Mouse (Mus musculus) heart, embryonic 10.5 days (tissue): ENCODE measurements around the gene Rnf130. TPM values are rescaled to one million over a fixed set of nuclear protein-coding genes. Genes with fewer than 3 reads are reported as not detected.
"Not testable (repeated sequence)": the region's sequence is repeated elsewhere in the genome, so short reads cannot be mapped to it uniquely, and the experiment has no call there.

Experiments used
- DNase-seq: peaks from one replicate; pipeline ENCODE4 v3.0.0-alpha.2; 2017; ENCODE audit warnings: low spot score
- H3K27ac ChIP-seq: fragments of 300-500 bp; sonication (generic); 2 replicates; pipeline ENCODE4 v1.5.1; 2016; ENCODE audit warnings: mild to moderate bottlenecking
- H3K27me3 ChIP-seq: fragments of 300-500 bp; sonication (generic); 2 replicates; pipeline ENCODE4 v1.6.1; 2016; ENCODE audit warnings: mild to moderate bottlenecking; ENCODE audit not compliant: poor library complexity, insufficient read depth, severe bottlenecking
- H3K36me3 ChIP-seq: fragments of 300-500 bp; sonication (generic); 2 replicates; pipeline ENCODE4 v1.6.1; 2016; ENCODE audit warnings: mild to moderate bottlenecking, moderate library complexity
- H3K4me1 ChIP-seq: fragments of 300-500 bp; sonication (generic); 2 replicates; pipeline ENCODE4 v1.6.1; 2016; ENCODE audit warnings: mild to moderate bottlenecking
- H3K4me3 ChIP-seq: fragments of 300-500 bp; sonication (generic); 2 replicates; pipeline ENCODE4 v1.5.1; 2016; ENCODE audit warnings: mild to moderate bottlenecking, moderate library complexity
- H3K9me3 ChIP-seq: fragments of 300-500 bp; sonication (generic); 2 replicates; pipeline ENCODE4 v1.6.1; 2016; ENCODE audit warnings: mild to moderate bottlenecking, moderate library complexity
- WGBS: fragments of 180-500 bp; shearing (Covaris S2); methylation state at CpG from one replicate; pipeline ENCODE4 v1.1.7; 2016; 5-methylcytosine and 5-hydroxymethylcytosine counted together
- polyA plus RNA-seq: library from polyadenylated mRNA; unstranded; fragments of >200 nt; fragmentation: Nextera tagmentation; extraction: Ambion mirVana; gene quantifications from 2 replicates; pipeline ENCODE4 v1.2.1, GENCODE M21; 2016

Rnf130 gene
- polyA plus RNA-seq, 1 experiment from 2014 or later, result 31.6 TPM

GRCm38 (mm10) chr11:50100548-50101307, 75.6 kb downstream of the Rnf130 start:
- WGBS, result 87% methylated on average over 2 of the region's 2 CpGs
- Histone ChIP-seq H3K27me3 (no peaks in the 10 kb centered on the region), H3K4me3 (no peak overlapping the region), H3K9me3 (no peaks in the 10 kb centered on the region), H3K27ac (no peak overlapping the region), H3K36me3 (peaks cover 5% of the 10 kb centered on the region; the same call in 1 of the 2 replicates), H3K4me1 (peaks cover 8% of the 10 kb centered on the region)
- no peak for DNase-seq

- H3K27ac ChIP-seq, H3K36me3 ChIP-seq, H3K4me3 ChIP-seq, DNase-seq, H3K27me3 ChIP-seq, H3K9me3 ChIP-seq: not testable (repeated sequence)
- WGBS, result 87% methylated on average over 4 of the region's 4 CpGs
- peaks cover 15% of the 10 kb centered on the region for H3K4me1 ChIP-seq
Observed at GRCm38 (mm10) chr11:50101962-50102361, 76.8 kb downstream of the Rnf130 start.

GRCm38 (mm10) chr11:50104016-50104415, 78.9 kb downstream of the Rnf130 start:
- no peak overlapping the region for H3K4me3 ChIP-seq
- no peak for DNase-seq
- 0 out of 2 replicates have a peak, but pooled peaks cover under 1% of the 10 kb centered on the region for H3K36me3 ChIP-seq
- H3K4me1 ChIP-seq, result peaks cover 19% of the 10 kb centered on the region
- H3K27me3 ChIP-seq, result no peaks in the 10 kb centered on the region
- no peaks in the 10 kb centered on the region for H3K9me3 ChIP-seq
- 0 out of 2 replicates have a peak overlapping the region, but pooled peaks have one; percentile 4 for H3K27ac ChIP-seq
- WGBS, result 46% methylated on average over 6 of the region's 6 CpGs

- WGBS, result 92% methylated on average over 5 of the region's 5 CpGs
Observed at GRCm38 (mm10) chr11:50105237-50105636, 80.1 kb downstream of the Rnf130 start.

GRCm38 (mm10) chr11:50106024-50106423, 80.9 kb downstream of the Rnf130 start:
- H3K36me3 ChIP-seq, result no peaks in the 10 kb centered on the region
- H3K4me1 ChIP-seq, result peaks cover 19% of the 10 kb centered on the region
- WGBS, result 25% methylated on average over 7 of the region's 7 CpGs
- no peak for DNase-seq
- H3K27ac ChIP-seq, result no peak overlapping the region
- no peaks in the 10 kb centered on the region for H3K9me3 ChIP-seq
- no peak overlapping the region for H3K4me3 ChIP-seq
- H3K27me3 ChIP-seq, result no peaks in the 10 kb centered on the region

More at GRCm38 (mm10) chr11:50105237-50105636, 80.1 kb downstream of the Rnf130 start:
- Histone ChIP-seq H3K36me3 (no peaks in the 10 kb centered on the region), H3K9me3 (no peaks in the 10 kb centered on the region), H3K4me3 (no peak overlapping the region), H3K4me1 (peaks cover 19% of the 10 kb centered on the region), H3K27ac (no peak overlapping the region), H3K27me3 (no peaks in the 10 kb centered on the region)
- no peak for DNase-seq

- 74% methylated on average over 8 of the region's 8 CpGs for WGBS
- no peaks in the 10 kb centered on the region for H3K27me3 ChIP-seq
- H3K4me1 ChIP-seq, result peaks cover 15% of the 10 kb centered on the region
- no peaks in the 10 kb centered on the region for H3K36me3 ChIP-seq
- H3K9me3 ChIP-seq, result no peaks in the 10 kb centered on the region
- H3K27ac ChIP-seq, result no peak overlapping the region
- DNase-seq, result peak; percentile 53
- no peak overlapping the region for H3K4me3 ChIP-seq
Observed at GRCm38 (mm10) chr11:50108823-50109244, 83.7 kb downstream of the Rnf130 start.

- 17% methylated on average over 5 of the region's 5 CpGs for WGBS
Observed at GRCm38 (mm10) chr11:50114329-50114728, 89.2 kb downstream of the Rnf130 start.

GRCm38 (mm10) chr11:50122631-50123081, 97.5 kb downstream of the Rnf130 start:
- H3K9me3 ChIP-seq, result no peaks in the 10 kb centered on the region
- no peak for DNase-seq
- no peaks in the 10 kb centered on the region for H3K4me1 ChIP-seq
- 0 out of 2 replicates have a peak, but pooled peaks cover 10% of the 10 kb centered on the region for H3K36me3 ChIP-seq
- H3K27me3 ChIP-seq, result no peaks in the 10 kb centered on the region
- H3K27ac ChIP-seq, result no peak overlapping the region
- whole genome bisulfite sequencing, result 89% methylated on average over 8 of the region's 8 CpGs
- H3K4me3 ChIP-seq, result no peak overlapping the region

More at GRCm38 (mm10) chr11:50114329-50114728, 89.2 kb downstream of the Rnf130 start:
- H3K4me1 ChIP-seq, result no peaks in the 10 kb centered on the region
- H3K36me3 ChIP-seq, result 0 out of 2 replicates have a peak, but pooled peaks cover under 1% of the 10 kb centered on the region
- no peaks in the 10 kb centered on the region for H3K9me3 ChIP-seq
- H3K27ac ChIP-seq, result no peak overlapping the region
- peak; percentile 89 for DNase-seq
- no peak overlapping the region for H3K4me3 ChIP-seq
- no peaks in the 10 kb centered on the region for H3K27me3 ChIP-seq

- Histone ChIP-seq H3K4me3 (peak overlapping the region; percentile 48), H3K4me1 (peaks cover 25% of the 10 kb centered on the region), H3K9me3 (no peaks in the 10 kb centered on the region), H3K27ac (no peak overlapping the region), H3K36me3 (no peaks in the 10 kb centered on the region), H3K27me3 (no peaks in the 10 kb centered on the region)
- no peak for DNase-seq
- 4% methylated on average over 10 of the region's 10 CpGs for WGBS
Observed at GRCm38 (mm10) chr11:50127781-50128180, 102.6 kb downstream of the Rnf130 start.

- peaks cover 34% of the 10 kb centered on the region for H3K4me1 ChIP-seq
- peak within 1 kb of the TSS; percentile 92 for H3K4me3 ChIP-seq
- DNase-seq, result peak; percentile 93
- peak within 1 kb of the TSS; percentile 99 for H3K27ac ChIP-seq
- 1% methylated on average over 77 of the region's 77 CpGs for WGBS
- peaks cover 8% of the 10 kb centered on the region for H3K36me3 ChIP-seq
- no peaks in the 10 kb centered on the region for H3K27me3 ChIP-seq
- H3K9me3 ChIP-seq, result no peaks in the 10 kb centered on the region
Observed at GRCm38 (mm10) chr11:50130811-50131766, 105.9 kb downstream of the Rnf130 start, which contains the start of gene Tbc1d9b. Tbc1d9b (plus strand) TSS chr11:50131396.

- H3K36me3 ChIP-seq, result peaks cover 15% of the 10 kb centered on the region
- no peaks in the 10 kb centered on the region for H3K9me3 ChIP-seq
- 22% methylated on average over 10 of the region's 10 CpGs for WGBS
- peak overlapping the region; percentile 99 for H3K27ac ChIP-seq
- no peak for DNase-seq
- H3K4me3 ChIP-seq, result peak overlapping the region; percentile 92
- H3K4me1 ChIP-seq, result peaks cover 34% of the 10 kb centered on the region
- no peaks in the 10 kb centered on the region for H3K27me3 ChIP-seq
Observed at GRCm38 (mm10) chr11:50131801-50132201, 106.7 kb downstream of the Rnf130 start.

- H3K36me3 ChIP-seq, result peaks cover 18% of the 10 kb centered on the region
- no peak for DNase-seq
- H3K27me3 ChIP-seq, result no peaks in the 10 kb centered on the region
- H3K4me3 ChIP-seq, result peak overlapping the region; percentile 92
- WGBS, result 87% methylated on average over 6 of the region's 6 CpGs
- H3K4me1 ChIP-seq, result peaks cover 34% of the 10 kb centered on the region
- peak overlapping the region; percentile 99; the same call in 1 of the 2 replicates for H3K27ac ChIP-seq
- no peaks in the 10 kb centered on the region for H3K9me3 ChIP-seq
Observed at GRCm38 (mm10) chr11:50132265-50132664, 107.1 kb downstream of the Rnf130 start.
